Mouse (Mus musculus): ENCODE measurements at regions not wholly inside any gene's neighbourhood (a gene's known extent, or its start where the extent isn't known, plus 50 kb on each side); places are given as distances from the start of the nearest gene placed in this dataset.

DNA sequence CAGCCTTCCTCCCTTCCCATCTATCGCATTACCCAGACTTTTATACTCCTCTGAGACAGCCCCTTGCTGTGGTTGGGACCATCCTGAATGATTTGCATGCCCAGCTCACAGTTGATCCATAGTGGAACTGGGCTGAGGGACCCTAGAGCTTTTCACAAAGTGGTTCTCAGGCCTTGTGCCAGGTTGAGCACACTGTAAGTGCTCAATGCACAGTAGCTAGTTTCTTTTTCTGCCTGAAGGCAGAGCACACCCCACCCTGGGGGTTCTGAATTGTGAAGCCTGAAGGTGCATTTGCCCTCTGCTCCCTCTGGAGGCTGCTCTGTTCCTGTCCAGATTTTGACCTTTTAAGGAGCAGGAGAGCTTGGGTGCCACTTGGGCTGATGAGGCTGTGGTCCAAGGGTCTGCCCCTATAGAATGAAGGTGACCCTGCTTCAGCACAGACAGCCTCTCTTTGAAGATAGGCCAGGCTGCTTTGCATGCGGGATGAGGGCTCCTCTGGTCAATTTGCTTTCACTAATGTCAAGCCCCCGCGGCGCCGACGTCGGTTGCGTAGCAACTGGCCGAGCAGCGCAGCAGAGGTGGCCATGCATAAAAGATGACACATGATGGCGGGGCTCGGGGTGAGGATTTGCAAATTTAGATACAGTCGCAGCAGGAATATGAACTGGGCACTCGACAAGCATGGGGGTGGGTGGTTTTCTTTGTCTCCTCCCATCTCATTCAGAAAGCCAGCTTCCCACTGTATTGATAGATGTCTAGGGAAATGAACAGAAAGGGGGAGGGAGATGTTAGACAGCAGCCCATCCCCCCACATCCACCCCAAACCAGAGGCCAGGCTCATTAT, 174.5 kb downstream of the Dmrta2 start:
- no peak; the same call in 1 of the 2 replicates for TF ChIP-seq CTCF (IDR thresholded peaks at IDR 0.05; ENCODE audit: low read depth)
- DNase-seq (ENCODE audit: low spot score) (peak; percentile 91), ATAC-seq (peak; percentile 96)
- Histone ChIP-seq H3K27ac (peak overlapping the region; percentile 78), H3K9ac (replicated peaks; ENCODE audit: low read length) (no peak overlapping the region), H3K4me1 (ENCODE audit: insufficient read depth, low read length) (peaks cover 16% of the 10 kb centered on the region), H3K36me3 (ENCODE audit: insufficient read depth, low read length) (no peaks in the 10 kb centered on the region), H3K4me3 (ENCODE audit: low read length) (no peak overlapping the region), H3K9me3 (ENCODE audit: low read length) (no peaks in the 10 kb centered on the region), H3K4me2 (ENCODE audit: low read depth, low read length) (peak overlapping the region; percentile 24), H3K27me3 (ENCODE audit: insufficient read depth, low read length) (no peaks in the 10 kb centered on the region)
- whole genome bisulfite sequencing = 4% methylated on average over 15 of the region's 15 CpGs

All from hindbrain, postnatal 0 days (tissue).